Mouse (Mus musculus): ENCODE measurements around the gene Hoxa5. TPM values are rescaled to one million over a fixed set of nuclear protein-coding genes. Genes with fewer than 3 reads are reported as not detected.

The Hoxa5 gene
- polyA plus RNA-seq, 1 experiment from 2014 or later: 20.9 TPM

DNA sequence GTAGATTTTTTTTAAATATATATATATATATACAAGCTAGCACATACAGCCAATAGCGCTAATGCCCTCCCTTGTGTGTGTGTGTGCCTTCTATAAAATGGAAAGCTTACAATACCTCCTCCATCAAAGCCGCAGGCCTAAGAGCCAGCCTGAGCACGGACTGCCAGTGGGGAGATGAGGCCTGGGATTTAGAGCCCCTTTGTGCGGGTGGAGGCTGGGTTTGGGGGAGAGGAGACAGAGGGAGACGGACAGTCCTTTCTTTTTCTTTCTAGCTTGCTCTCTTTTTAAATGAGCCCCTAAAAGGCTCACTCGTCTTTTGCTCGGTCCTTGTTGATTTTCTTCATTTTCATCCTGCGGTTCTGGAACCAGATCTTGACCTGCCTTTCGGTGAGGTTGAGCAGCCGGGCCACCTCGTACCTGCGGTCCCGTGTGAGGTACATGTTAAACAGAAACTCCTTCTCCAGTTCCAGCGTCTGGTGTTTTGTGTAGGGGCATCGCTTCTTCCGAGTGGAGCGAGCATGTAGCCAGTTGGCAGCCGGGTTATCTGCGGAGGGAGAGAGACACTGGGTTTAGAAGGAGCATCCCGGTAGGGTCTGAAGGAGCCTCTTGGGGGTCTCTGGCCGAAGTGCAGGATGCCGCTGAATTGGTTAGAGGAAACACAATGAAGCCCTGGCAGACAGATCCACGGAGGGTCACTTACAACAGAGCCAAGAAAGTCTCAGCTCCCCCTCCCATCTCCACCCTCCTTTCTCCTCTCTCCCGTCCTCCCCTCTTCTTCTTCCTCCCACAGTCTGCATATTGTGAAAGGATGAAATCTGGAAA is 19.8 kb upstream of the Hoxa5 start:
- 2% methylated on average over 24 of the region's 24 CpGs for WGBS
- peak overlapping the region; percentile 99 for H3K4me2 ChIP-seq (ENCODE audit: low read depth, low read length)
- H3K36me3 ChIP-seq (ENCODE audit: control insufficient read depth, insufficient read depth, low read length): no peaks in the 10 kb centered on the region
- peak overlapping the region; percentile 98 for H3K9ac ChIP-seq (replicated peaks; ENCODE audit: low read depth, low read length)
- peaks cover 26% of the 10 kb centered on the region for H3K4me1 ChIP-seq (ENCODE audit: control insufficient read depth, insufficient read depth, low read length)
- H3K4me3 ChIP-seq (ENCODE audit: low read depth, low read length): peak overlapping the region; percentile 88
- H3K27ac ChIP-seq (ENCODE audit: low read depth, low read length): peak overlapping the region; percentile 99
- no peak for ATAC-seq (ENCODE audit: low read depth)
- H3K9me3 ChIP-seq (ENCODE audit: control insufficient read depth, low read length): no peaks in the 10 kb centered on the region
- no peaks in the 10 kb centered on the region for H3K27me3 ChIP-seq (ENCODE audit: control insufficient read depth, insufficient read depth, low read length)

DNA sequence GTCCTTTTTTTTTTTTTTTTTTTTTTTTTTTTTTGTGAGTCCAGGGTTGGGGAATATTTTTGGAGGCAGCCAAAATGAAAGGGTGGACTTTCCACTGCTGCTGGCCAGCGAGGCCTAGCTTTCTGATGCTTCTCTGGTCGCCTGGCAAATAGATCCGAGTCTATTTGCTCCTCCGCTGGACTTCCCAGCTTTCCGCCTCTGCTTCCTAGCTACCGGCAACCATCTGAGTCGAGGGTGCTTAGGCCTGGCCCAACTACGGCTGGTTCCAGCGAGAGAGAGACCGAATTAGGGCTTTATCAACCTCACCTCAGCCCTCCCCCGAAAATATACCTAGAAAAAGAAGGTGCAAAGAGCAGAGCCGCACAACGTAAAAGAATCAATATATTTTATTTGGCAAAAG is 18.3 kb upstream of the Hoxa5 start:
- H3K4me1 ChIP-seq (ENCODE audit: control insufficient read depth, insufficient read depth, low read length): peaks cover 30% of the 10 kb centered on the region
- H3K27ac ChIP-seq (ENCODE audit: low read depth, low read length): peak overlapping the region; percentile 99
- H3K9me3 ChIP-seq (ENCODE audit: control insufficient read depth, low read length): no peaks in the 10 kb centered on the region
- peak overlapping the region; percentile 98 for H3K9ac ChIP-seq (replicated peaks; ENCODE audit: low read depth, low read length)
- H3K4me2 ChIP-seq (ENCODE audit: low read depth, low read length): peak overlapping the region; percentile 99
- H3K36me3 ChIP-seq (ENCODE audit: control insufficient read depth, insufficient read depth, low read length): no peaks in the 10 kb centered on the region
- H3K4me3 ChIP-seq (ENCODE audit: low read depth, low read length): peak overlapping the region; percentile 88
- ATAC-seq (ENCODE audit: low read depth): no peak
- no peaks in the 10 kb centered on the region for H3K27me3 ChIP-seq (ENCODE audit: control insufficient read depth, insufficient read depth, low read length)
- 6% methylated on average over 13 of the region's 13 CpGs for WGBS

DNA sequence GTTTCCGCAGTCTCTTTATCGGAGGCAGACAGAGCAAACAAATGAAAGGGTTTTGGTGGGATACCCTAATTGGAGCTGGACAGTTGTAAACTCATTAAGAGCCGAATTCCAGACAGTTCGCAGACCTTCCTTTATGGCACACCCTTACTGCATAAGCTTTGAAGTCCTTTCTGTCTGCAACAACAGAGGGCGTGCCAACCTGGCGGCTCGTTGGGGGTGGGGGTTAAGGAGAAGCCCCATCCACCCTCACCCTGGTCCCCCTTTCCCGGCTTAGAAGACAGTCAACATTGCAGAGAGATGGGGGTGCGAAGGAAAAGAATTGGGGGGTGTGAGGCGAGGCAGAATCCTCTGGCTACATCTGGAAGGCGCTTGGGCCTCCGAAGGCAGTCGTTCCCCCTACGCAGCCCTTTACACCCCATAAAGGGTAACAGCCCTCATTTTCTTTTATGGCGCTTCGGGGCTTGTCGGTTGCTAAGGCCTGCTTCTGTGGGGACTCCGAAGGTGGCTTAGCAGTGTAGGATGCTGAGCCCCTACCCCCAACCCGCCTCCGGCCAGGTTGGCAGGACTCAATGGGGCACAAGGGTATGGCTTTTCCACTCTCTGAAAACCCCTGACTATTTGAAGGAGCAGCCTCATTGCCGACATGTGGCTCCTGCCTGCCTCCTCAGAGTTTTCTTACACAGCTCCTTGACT is 17.8 kb upstream of the Hoxa5 start:
- Histone ChIP-seq H3K27me3 (ENCODE audit: control insufficient read depth, insufficient read depth, low read length) (no peaks in the 10 kb centered on the region), H3K36me3 (ENCODE audit: control insufficient read depth, insufficient read depth, low read length) (no peaks in the 10 kb centered on the region), H3K4me1 (ENCODE audit: control insufficient read depth, insufficient read depth, low read length) (peaks cover 28% of the 10 kb centered on the region), H3K9me3 (ENCODE audit: control insufficient read depth, low read length) (no peaks in the 10 kb centered on the region), H3K4me3 (ENCODE audit: low read depth, low read length) (peak overlapping the region; percentile 88), H3K9ac (replicated peaks; ENCODE audit: low read depth, low read length) (peak overlapping the region; percentile 98), H3K27ac (ENCODE audit: low read depth, low read length) (peak overlapping the region; percentile 99), H3K4me2 (ENCODE audit: low read depth, low read length) (peak overlapping the region; percentile 99)
- 2% methylated on average over 21 of the region's 21 CpGs for WGBS
- peak; percentile 3; the same call in 1 of the 2 replicates for ATAC-seq (ENCODE audit: low read depth)

DNA sequence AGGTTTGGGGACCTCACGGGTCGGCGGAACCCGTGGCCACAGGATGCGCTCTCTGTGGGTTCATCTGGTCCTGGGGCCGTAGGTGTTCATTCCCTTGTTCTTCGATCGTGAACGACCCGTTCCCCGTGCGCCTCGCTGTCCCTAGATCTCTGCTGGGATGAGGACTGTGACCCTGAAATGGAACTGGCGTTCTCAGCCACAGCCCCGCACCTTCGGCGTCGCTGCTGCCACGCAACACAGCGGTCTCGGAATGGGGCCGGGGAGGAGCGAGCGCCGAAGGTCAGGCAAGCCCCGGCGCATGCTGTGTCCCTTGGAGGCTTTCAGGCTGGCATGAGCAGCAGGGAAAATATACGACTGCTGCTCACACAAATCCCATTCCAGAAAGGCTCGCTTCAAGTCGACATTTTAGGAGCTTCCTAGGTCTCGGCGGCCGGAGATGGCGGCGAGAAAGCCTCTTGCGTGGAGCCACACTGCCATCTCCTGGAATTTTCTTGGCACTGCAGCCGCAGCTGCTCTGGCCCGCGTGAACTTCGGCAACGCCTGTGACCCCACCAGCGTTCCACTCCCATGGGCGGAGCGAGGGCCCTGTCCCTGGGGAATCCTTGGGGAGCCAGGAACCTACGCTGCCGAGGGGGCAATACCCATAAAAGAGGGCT is 17.1 kb upstream of the Hoxa5 start, which contains the start of gene Hoxa7:
TSS of gene Hoxa7 (minus strand) at position 518 of the 656 bp plus-strand sequence.
- H3K9me3 ChIP-seq (ENCODE audit: control insufficient read depth, low read length): no peaks in the 10 kb centered on the region
- no peaks in the 10 kb centered on the region for H3K27me3 ChIP-seq (ENCODE audit: control insufficient read depth, insufficient read depth, low read length)
- H3K36me3 ChIP-seq (ENCODE audit: control insufficient read depth, insufficient read depth, low read length): no peaks in the 10 kb centered on the region
- ATAC-seq (ENCODE audit: low read depth): peak; percentile 20; the same call in 1 of the 2 replicates
- H3K27ac ChIP-seq (ENCODE audit: low read depth, low read length): peak within 1 kb of the TSS; percentile 99
- peak within 1 kb of the TSS; percentile 98 for H3K9ac ChIP-seq (replicated peaks; ENCODE audit: low read depth, low read length)
- H3K4me1 ChIP-seq (ENCODE audit: control insufficient read depth, insufficient read depth, low read length): peaks cover 23% of the 10 kb centered on the region
- peak within 1 kb of the TSS; percentile 99 for H3K4me2 ChIP-seq (ENCODE audit: low read depth, low read length)
- WGBS: under 1% methylated on average over 46 of the region's 46 CpGs
- peak within 1 kb of the TSS; percentile 88 for H3K4me3 ChIP-seq (ENCODE audit: low read depth, low read length)

DNA sequence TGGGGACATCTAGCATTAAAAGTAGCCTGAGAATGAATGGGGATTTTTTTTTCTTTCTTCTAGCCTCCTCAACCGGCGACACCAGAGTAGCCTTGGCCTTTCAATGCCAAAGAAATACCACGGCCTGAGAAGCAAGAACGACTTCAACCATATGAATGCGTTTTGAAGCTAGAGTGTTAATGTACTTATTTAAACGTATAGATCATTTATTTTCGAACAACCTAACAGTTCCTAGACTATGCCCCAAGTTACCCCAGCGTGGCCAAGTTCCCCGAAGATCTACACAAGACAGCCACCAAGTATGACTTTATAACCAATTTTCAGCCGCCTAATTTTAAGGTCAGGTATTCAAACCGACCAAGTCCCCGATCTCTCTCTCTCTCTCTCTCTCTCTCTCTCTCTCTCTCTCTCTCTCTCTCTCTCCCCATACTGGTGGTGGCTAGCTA is 16.5 kb upstream of the Hoxa5 start:
- Histone ChIP-seq H3K27me3 (ENCODE audit: control insufficient read depth, insufficient read depth, low read length) (no peaks in the 10 kb centered on the region), H3K9ac (replicated peaks; ENCODE audit: low read depth, low read length) (peak overlapping the region; percentile 98), H3K4me2 (ENCODE audit: low read depth, low read length) (peak overlapping the region; percentile 99), H3K4me3 (ENCODE audit: low read depth, low read length) (peak overlapping the region; percentile 88), H3K9me3 (ENCODE audit: control insufficient read depth, low read length) (no peaks in the 10 kb centered on the region), H3K36me3 (ENCODE audit: control insufficient read depth, insufficient read depth, low read length) (no peaks in the 10 kb centered on the region), H3K27ac (ENCODE audit: low read depth, low read length) (peak overlapping the region; percentile 99), H3K4me1 (ENCODE audit: control insufficient read depth, insufficient read depth, low read length) (peaks cover 23% of the 10 kb centered on the region)
- no peak for ATAC-seq (ENCODE audit: low read depth)
- 5% methylated on average over 12 of the region's 12 CpGs for WGBS

DNA sequence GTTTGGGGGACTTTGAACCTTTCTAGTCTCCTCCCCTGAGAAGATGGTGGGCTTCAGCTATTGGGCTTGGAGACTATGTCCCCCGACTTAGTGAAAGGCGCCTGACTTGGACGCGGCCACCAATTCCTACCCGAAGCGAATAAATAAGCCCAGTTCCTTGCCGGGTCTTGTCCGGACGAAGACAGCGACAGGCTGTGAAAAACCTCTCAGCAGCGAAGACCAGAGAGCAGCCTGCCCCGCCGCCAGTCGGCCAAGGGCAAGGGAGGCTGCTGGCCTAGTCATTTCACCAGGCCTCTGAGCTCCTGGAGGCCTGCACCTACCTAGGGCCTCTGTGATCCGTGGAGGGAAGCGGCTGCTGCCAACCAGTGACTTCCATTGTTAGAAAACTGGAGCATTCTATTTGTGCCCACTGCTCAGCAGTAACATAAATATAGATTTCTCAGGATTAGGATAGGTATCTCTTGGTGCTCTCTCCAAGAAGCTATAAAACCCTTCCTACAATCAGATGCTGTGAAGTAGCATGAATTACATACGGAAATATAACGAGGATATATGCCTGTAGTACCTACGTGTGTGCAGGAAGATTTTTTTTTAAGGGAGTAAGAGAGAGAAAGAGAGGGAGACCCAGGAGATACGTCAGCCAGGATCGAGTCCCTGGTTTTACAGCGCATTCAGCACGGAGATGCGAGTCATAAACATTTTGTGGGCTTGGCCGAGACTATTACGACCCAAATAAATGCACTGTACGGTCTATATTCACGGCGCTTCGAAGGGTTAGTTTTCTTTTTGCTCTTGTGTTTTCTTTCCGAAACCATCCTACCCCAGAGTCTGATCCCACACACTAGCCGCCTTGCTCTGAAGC is 15.8 kb upstream of the Hoxa5 start:
- no peak for ATAC-seq (ENCODE audit: low read depth)
- peak overlapping the region; percentile 88 for H3K4me3 ChIP-seq (ENCODE audit: low read depth, low read length)
- H3K4me2 ChIP-seq (ENCODE audit: low read depth, low read length): peak overlapping the region; percentile 99
- no peaks in the 10 kb centered on the region for H3K36me3 ChIP-seq (ENCODE audit: control insufficient read depth, insufficient read depth, low read length)
- H3K9me3 ChIP-seq (ENCODE audit: control insufficient read depth, low read length): no peaks in the 10 kb centered on the region
- H3K27me3 ChIP-seq (ENCODE audit: control insufficient read depth, insufficient read depth, low read length): no peaks in the 10 kb centered on the region
- peaks cover 25% of the 10 kb centered on the region for H3K4me1 ChIP-seq (ENCODE audit: control insufficient read depth, insufficient read depth, low read length)
- H3K9ac ChIP-seq (replicated peaks; ENCODE audit: low read depth, low read length): peak overlapping the region; percentile 98
- WGBS: 5% methylated on average over 32 of the region's 32 CpGs
- peak overlapping the region; percentile 99 for H3K27ac ChIP-seq (ENCODE audit: low read depth, low read length)

DNA sequence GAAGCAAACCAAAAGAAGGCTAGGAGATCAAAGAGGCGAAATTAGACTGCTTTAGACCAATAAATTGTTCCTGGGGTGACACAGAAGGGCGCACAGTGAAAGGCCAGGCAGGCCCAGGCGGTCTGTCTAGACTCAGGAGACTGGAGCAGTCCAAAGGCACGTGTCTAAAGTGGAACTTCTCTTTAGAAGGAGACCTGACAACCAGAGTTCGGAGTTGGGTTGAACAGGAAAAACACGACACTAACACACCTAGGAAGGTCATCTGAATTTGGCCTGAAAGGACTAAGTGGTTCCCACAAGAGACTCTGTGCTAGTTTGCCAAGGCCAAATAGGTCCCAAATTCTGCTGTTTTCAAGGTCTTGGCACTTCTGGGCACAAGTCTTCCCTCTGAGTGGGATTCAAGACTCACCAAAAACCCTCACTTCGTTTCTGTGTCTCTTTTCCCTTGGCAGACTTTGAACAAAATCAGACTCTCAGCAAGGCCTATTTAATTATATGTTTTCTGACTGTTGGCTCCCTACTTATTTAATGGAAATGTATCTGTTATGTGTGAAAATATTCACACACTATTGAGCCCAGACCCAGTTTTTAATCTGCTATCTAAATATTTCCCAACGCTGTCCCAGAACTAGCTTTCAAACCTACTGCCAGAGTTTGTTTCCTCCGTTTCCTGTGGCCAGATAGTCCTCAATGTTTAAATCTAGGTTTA is 15.0 kb upstream of the Hoxa5 start:
- no peak for ATAC-seq (ENCODE audit: low read depth)
- Histone ChIP-seq H3K27me3 (ENCODE audit: control insufficient read depth, insufficient read depth, low read length) (no peaks in the 10 kb centered on the region), H3K9ac (replicated peaks; ENCODE audit: low read depth, low read length) (peak overlapping the region; percentile 98), H3K4me2 (ENCODE audit: low read depth, low read length) (peak overlapping the region; percentile 99), H3K9me3 (ENCODE audit: control insufficient read depth, low read length) (no peaks in the 10 kb centered on the region), H3K4me3 (ENCODE audit: low read depth, low read length) (peak overlapping the region; percentile 88), H3K4me1 (ENCODE audit: control insufficient read depth, insufficient read depth, low read length) (peaks cover 33% of the 10 kb centered on the region), H3K27ac (ENCODE audit: low read depth, low read length) (peak overlapping the region; percentile 99), H3K36me3 (ENCODE audit: control insufficient read depth, insufficient read depth, low read length) (no peaks in the 10 kb centered on the region)
- WGBS: 13% methylated on average over 9 of the region's 9 CpGs
